Mouse (Mus musculus) thymus, postnatal 36 days (tissue): Measurements from ENCODE around the gene Ube4a.
"Not testable (repeated sequence)": the region's sequence is repeated elsewhere in the genome, so short reads cannot be mapped to it uniquely, and the experiment has no call there.

ENCODE experiments used
- DNase-seq, 2 experiments: peaks; one replicate each; pipeline ENCODE4 v3.0.0; 2022; ENCODE audit warnings: mixed read lengths in 2 of 2

The Ube4a gene

DNA sequence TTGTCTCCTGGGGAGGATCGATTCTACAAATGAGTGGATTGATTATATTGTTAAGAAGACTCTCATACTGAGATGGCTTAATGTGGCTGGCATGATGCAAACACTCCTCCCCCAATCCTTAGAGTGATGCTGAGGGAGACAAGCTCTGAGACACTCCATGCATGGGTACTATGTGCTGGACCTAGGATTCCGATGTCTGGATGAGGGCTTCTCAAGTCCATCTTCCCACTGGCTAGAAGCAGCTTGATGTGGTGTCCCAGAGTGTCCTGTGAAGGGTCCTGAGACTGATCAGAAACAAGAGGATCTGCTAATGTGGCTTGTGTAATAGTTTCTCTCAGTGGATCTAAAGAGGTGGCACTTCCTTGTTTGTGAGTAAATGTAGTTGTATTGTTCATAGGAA lies 15.7 kb upstream of the Ube4a start:
- DNase-seq: peak; percentile 34 to 53

DNA sequence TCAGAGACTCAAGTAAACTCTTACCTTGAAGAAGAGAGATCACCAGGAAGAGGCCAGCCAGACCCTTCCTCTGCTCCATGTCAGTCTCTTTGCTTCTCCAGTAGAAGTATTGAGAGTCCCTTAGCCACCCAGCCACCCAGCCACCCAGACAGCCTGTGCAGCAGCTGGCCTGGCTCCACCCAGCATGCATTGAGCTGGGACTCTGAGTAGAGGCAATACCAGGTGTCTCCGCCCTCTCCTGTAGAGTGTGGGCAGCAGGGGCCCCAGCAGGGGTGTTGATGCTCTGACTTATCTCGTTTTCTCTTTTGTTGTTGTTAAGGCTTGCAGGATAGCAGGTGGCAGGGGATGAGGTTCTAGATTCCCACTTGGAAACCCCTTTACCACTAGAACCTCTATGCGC lies 14.8 kb upstream of the Ube4a start, which contains the start of gene Cd3g:
Gene Cd3g (minus strand): TSS at position 190 of the 400 bp plus-strand sequence.
- DNase-seq: peak; percentile 89 to 95

DNA sequence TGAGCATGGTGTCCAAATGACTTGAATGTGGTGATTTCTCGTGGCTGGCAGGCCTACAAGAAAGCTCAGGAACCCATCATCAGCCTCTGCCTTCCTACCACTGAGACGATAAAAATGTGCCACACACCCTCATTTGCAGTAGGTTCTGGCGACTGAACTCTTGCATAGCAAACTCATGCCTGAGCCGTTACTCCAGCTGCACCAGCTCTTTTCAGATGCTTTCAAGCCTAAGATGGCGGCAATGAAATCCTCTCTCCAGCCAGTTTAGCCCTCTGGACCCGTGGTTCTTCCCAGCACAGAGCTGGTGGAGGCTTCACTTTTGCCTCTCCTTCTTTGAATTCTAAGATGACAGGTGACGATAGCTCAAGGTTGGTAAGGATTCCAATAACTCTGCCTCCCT lies 14.4 kb upstream of the Ube4a start:
- peak; percentile 52 to 56 for DNase-seq

DNA sequence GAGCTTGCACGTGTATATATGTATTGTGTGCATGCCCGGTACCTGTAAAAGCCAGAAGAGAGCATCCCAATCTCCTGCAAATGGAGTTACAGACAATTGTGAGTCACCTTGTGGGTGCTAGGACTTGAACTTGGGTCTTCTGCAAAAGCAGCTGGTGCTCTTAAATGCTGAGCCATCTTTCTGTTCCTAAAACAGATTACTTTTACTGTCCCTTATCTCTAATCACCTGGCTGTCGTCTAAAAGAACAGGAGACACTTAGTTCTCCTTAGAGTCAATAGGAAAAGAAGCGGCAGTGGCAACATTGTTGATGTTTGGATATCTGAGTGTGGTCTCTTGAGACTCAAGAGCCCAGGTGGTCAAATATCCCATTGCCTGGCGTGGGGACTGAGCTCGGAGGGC lies 12.4 kb upstream of the Ube4a start:
- DNase-seq: no peak

DNA sequence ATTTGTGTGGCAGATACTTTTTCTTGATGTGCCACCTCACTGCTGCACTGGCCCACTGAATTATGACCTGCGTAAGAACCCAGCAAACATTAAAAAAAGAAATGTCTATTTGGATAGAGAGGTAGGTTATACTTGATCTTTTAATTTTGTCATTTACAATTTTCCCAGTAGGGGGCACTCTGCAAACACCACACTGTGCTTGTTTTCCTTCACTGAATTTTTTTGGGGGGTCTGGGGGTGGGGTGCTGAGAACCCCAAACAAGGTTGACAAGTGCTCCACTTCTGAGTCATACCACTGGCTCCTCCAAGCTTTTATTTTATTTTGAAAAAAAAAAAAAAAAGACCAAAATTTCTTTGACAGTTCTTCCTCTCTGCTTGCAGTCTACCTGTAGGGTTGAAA lies 4.0 kb upstream of the Ube4a start:
- DNase-seq: peak in 1 of 2 experiments; percentile 45

DNA sequence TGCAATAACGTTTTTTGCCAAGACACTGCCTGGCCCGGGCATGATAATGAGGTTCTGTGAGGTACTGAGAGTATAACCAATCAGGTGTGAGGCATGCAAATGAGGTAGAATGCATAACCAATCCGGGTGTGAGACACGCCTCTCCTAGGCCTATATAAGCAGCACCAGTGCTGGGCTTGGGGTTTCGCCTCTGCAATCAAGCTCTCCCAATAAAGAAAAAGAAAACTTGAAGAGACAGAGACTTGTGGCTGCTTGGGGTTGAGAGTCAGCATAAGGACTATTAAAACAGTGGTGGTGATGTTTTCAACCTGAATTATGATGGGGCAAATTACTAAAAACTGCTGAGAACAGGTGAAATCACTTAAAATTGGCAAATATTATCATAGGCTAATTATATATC lies 2.4 kb upstream of the Ube4a start:
- not testable (repeated sequence) for DNase-seq

DNA sequence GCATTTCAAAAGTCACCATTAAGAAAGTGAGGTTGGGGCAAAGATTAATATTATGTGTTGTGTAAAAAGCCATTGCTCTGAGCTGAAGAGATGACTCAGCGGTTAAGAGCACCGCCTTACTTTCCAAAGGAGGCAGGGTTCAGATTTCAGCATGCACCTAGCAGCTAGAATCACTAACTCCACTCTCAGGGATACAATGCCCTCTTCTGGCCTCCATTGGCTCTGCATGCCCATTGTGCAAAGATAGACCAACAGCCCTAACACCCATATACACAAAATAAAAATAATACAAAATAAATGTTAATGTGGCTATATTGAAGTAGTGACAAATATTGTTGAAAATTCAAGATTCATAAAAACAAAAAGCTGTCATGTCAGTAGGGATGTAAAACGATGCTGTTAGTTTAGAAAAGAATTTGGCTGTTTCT lies 1.4 kb upstream of the Ube4a start:
- DNase-seq: peak; percentile 85

DNA sequence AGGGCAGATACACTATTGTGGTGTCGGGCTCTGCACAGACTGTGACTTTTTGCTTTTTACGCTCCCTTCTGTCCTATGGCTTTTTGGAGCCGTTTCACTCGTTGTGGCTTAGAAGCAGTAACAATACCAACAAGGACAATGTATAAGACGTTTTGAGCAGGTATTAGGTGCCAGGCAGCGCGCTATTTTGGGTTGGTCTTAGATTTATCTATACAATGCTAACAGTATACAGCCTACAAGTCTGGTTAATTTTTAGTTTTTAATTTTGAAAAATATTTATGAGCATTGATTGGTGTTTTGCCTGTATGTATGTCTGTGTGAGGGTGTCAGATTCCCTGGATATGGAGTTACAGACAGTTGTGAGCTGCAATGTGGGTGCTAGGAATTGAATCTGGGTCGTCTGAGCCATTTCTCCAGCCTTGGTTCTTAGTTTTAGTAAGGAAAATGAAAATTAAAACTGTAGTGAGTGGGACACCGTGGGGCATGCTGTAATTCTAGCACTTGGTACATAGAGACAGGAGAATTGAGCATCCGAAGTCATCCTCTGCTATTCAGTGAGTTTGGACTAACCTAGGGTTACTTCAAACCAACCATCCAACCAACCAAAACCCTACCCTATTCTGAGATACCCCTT lies 550 bp upstream of the Ube4a start:
- DNase-seq: no peak

DNA sequence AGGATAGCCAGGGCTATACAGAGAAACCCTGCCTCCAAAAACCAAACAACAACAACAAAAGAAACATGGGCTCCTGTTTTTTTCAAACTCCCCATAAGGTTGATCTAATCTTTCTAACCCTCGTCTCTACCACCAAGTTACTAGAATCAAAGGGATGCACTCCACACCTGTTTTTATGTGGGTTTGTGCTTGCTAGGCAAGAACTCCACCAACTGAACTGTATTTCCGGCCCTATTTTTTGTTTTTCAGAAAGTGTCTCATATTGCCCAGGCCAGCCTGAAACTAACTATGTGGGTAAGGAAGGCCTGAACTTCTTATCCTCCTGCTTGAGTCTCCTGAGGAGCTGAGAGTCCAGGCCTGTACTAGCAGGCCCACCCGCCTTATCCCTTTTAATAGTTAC lies 11.0 kb downstream of the Ube4a start:
- DNase-seq: peak; percentile 20 to 31

DNA sequence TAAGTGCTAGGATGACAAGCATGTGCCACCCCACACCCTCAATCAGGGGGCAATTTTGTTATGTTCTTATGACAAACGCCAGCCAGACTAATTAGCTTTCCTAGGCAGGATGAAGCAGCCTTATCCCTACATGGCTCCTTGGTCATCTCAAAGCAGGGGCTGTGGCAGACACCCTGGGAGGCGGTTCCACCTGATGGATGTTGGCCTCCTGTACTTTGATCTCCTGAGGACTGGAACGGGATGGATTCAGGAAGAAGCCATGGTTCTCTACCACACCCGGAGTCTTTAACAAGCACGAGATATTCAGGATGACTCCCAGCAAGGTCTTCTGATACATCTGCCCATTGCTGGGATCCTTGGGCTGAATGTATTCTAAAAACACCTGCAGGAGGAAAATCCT lies 17.6 kb downstream of the Ube4a start:
- no peak for DNase-seq

DNA sequence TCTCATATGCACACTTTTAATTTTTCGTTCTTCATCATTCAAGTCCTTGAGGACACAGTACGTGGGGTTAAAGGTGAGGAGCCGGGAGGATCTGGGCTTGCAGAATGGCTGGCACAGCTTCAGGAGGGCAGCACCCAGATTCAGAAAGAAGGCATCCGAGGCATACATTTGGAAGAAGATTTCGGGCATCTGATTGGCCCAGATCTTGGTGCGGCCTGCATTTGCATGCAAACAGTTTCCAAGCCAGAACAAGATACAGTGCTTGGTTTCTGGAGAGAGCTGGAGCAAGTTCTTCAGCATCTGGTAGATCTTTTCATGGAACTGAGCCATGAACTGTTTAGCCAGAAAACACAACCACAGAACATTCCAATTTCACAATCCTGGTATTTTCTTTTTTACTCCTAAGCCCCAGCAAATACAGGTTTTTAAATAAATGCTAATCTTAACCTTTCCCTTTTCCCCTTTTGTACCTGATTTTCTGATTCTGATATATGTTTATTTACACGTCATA lies 19.2 kb downstream of the Ube4a start:
- no peak for DNase-seq

DNA sequence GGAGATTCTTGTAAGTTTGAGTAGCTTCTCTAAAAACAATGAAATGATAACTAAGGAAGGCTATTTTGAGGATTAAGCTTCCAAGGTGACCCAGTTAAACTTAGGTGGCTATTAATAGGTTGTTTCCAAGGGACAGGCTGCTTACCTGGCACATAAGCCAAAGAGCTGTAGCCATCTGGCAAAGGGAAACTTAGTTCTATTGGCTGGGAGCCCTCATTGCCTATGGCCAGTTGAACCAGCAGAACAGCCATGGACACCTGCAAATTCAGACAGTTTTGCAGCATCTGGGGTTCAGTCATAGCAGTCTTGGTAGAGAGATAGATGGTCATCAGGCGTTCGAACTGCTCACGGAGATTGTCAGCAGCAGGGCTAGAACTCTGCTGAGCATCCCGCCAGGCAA lies 23.0 kb downstream of the Ube4a start:
- DNase-seq: no peak

DNA sequence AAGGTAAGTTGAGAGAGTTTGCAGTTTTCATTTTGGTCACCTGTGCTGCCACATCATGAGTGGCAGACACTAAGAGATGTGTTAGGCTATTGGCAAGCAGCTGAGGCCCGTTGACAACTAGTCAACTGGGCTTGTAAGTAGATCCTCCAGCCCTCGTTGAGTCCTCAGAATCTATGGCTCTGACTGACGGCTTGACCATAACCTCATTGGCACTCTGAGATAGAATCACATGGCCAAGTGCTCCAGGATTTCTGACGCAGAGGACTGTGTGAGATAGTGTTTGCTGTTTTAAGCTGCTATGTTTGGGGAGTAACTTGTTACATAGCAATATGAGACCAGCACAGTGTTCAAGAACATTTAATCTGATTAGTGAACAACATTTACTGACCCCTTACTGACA lies 23.6 kb downstream of the Ube4a start:
- no peak for DNase-seq

DNA sequence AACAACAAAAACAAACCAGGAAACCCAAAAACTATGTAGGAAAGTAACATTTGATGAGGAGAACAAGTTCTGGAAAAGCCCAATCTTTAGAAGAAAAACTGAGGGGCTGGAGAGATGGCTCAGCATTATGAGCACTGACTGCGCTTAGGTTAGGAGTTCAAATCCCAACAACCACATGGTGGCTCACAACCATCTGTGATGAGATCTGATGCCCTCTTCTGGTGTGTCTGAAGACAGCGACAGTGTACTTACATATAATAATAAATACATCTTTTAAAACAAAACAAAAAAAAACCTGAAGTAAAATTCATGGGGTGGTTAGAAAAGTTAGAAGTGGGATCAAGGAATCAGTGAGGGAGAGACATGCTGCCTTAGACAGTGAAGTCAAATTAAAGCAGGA lies 43.9 kb downstream of the Ube4a start:
- no peak for DNase-seq

DNA sequence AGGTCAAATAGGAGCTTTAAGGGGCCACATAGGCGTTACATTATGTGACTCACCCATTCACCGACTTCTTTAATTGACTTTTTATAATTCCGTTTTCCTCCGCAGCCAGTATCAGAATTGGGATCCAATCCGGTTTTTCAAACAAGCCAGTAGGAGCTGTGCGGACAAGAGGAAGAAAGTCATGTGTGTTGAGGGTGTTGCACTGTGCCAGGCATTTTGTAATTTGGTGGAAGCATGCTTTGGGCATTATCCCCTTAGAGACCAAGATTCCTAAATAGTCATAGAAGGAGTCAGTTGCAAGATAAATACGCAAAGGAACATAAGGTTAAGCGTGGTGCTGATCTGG lies 44.3 kb downstream of the Ube4a start:
- no peak for DNase-seq

DNA sequence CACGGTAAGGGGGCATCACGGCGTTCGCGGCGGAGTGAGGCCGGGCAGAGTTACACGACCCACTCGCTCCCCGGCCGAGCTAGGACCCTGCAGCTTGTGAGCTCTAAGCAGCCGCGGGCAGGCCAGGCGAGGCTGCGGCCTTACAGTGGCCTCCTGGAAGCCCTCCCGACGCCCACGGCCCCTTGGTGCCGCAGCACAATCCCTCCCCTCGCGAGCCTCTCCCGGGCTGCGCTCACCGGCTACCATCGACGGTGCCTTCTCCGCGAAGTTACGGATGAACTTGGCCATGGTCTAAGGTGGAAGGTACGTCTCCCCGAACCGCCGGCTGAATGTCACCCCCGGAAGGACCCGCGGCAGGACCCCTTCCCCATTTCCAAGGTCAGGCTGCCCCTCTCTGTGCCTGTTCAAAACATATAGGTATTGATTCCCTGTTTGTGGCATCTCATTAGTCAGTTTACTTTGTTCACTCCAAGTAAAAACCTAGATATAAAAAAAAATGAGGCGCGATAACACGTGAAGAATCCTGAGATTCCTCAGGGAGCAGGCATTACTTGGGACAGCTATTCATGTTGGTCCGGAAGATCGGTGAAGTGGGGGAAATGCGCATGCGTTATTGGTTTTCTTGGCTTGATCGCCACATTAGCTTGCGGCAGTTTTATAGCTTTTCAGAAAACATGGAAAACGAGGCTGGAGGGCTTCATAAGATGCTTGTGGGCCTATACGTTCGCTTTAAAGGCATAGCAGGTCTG lies 44.9 kb downstream of the Ube4a start, which contains the start of gene Atp5l:
Gene Atp5l (minus strand): TSS at position 369 of the 749 bp plus-strand sequence.
- DNase-seq: peak; percentile 83 to 86

DNA sequence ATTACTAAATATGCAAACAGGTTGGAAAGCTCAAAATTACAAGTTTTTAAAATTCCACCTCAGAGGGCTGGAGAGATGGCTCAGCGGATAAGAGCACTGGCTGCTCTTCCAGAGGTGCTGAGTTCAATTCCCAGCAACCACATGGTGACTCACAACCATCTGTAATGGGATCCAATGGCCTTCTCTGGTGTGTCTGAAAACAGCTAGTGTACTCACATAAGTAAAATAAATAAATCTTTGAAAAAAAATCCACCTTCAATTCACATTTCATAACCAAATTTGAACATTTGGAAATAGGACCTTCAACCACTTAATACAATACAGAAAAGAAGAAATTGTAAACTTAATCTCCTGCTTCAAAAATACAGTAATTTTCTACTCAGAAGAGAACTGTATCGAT lies 45.8 kb downstream of the Ube4a start:
- DNase-seq: no peak

DNA sequence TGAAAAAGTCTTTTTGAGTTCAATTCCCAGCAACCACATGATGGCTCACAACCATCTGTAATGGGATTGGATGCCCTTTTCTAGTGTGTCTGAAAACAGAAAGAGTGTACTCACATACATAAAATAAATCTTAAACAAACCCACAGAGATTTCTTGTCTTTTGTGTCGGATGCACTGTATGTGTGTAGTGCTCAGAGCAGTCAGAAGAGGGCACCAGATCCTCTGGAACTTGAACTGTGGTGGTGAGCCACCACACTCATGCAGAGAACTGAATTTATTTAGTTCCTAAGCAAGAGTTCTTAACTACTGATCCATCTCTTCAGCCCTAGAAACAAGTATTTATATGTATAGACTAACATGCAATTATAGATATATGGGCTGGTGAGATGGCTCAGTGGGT lies 49.2 kb downstream of the Ube4a start:
- peak; percentile 52 to 63 for DNase-seq

DNA sequence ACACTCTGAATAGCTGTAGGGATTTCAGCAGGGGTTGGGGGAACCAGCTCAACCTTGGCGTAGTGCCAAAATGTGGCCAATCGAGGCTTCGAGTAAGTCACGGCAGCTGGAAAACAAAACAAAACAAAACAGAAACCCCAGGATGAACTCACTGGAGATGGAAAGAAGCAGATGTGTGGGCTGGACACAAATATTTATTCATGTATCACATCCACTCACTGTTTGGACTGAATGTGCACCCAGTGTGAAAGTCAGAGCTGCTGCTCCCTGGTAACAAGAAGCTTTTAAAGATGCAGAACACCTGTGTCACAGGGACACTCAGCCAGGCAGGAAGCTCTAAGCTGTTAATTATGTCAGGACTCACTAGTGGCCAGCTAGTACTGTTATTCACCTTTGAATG lies 50.7 kb downstream of the Ube4a start:
- DNase-seq: no peak

DNA sequence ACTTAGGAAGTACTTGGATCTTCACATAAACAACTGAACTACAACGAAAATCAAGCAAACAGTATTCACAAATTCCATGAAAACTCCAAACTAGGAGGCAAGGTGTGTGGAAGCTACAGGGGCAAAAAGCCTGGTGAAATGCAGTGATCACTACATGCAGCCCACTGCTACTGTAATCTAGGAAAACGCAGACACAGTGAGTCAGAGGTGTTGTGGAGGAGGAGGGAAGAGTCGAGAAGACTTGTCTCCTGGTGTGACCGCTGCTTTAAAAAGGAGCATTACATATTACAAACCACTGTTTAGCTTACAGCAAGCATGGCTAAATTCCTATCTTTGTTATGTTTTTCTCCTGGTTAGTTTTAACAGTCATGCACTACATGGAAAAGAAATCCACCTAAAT lies 54.0 kb downstream of the Ube4a start:
- DNase-seq: no peak

DNA sequence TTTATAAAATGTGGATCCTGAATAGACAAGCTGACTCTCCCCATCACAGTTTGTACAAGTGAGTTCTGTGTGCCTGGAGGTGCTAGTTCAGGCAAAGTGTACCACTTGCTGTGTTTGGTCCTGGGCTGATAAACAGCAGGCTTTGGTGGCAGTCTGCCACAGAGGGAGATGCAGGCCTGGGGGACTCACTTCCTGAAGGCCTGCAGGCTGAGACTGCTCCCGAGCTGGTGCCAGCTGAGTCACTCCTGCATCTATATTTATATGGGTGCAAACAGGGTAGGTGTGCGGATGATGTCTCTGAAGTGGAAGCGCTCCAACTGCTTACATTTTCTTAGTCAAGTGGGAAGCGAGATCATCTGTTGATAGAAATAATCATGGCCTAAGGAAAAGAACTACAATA lies 59.8 kb downstream of the Ube4a start:
- no peak for DNase-seq

DNA sequence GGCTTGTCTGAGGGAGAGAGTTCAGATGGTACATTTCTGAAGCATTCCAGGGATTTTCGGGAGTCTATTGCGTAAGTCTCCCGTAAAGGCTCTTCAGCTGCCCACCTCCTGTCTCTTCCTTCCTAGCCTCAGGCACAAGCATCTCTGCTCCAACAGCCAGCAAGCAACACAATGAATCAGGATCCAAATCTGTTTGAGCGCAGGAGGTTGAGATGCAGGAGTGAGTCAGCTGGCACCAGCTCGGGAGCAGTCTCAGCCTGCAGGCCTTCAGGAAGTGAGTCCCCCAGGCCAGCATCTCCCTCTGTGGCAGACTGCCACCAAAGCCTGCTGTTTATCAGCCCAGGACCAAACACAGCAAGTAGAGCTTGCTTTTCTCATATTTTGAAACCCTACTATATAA lies 60.4 kb downstream of the Ube4a start:
- DNase-seq: no peak

DNA sequence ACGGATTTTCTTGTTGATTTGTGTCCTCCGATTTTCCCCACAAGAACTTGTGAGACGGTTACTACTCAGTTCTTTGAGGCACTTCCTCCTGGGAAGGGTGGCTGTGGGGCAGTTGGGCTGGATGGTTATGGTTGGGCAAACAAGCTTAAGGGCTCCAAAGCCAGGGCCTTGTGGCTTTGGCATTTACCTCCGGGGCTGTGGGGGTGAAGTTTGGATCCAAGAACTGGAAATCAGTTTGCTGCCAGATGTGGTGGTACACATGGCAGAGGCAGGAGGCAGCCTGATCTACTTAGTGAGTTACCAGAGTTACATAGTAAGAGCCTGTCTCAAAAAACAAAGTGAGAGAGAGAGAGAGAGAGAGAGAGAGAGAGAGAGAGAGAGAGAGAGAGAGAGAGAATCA lies 61.5 kb downstream of the Ube4a start:
- no peak for DNase-seq

DNA sequence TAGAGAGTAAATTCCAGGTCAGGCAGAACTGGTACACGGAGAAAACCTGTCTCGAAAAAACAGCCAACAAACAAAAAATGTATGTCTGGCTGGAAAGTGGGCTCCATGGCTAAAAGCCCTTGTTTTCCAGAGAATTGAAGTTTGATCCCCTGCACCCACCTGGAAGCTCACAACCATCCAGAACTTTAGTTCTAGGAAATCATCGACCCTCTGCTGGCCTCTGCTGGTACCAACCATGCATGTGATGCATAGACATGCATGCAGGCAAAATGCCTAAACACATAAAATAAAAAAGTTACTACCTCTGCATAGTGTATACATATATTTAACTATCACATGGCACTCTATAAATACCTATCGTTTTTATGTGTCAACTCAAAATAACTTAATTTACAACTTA lies 65.0 kb downstream of the Ube4a start:
- DNase-seq: peak in 1 of 2 experiments; percentile 26

DNA sequence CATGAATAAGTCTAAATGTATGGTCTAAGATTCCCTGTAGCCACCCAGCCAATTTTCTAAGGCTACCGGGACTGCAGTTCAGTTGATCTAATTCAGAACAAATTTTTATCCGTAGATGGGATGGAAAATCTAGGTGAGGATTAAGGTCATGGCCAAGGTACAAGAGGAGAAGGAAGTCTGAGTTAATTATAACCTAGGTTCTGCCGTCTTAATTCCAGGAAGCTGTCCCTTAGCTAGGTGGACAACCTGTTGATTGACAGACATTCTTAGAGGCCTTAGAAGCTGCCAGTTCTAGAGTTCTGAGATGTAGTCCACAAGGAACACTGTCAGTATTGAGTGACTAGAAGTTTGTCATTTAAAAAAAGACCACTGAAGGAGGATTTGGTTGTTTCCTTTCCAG lies 65.7 kb downstream of the Ube4a start:
- DNase-seq: no peak
